Mouse (Mus musculus) forebrain, embryonic 12.5 days (tissue): Measurements from ENCODE around the gene Grik3. TPM values are rescaled to one million over a fixed set of nuclear protein-coding genes. Genes with fewer than 3 reads are reported as not detected.

Source experiments
- ATAC-seq: fragments of 200-750 bp; cut with Nextera tagmentation; 2 replicates; pipeline ENCODE4 v1.8.0; 2017; ENCODE audit warnings: moderate TSS enrichment; ENCODE audit not compliant: low FRiP score
- H3K27ac ChIP-seq: fragments of 300-500 bp; sonication (generic); 2 replicates; pipeline ENCODE4 v1.5.1; 2016; ENCODE audit warnings: mild to moderate bottlenecking
- H3K27me3 ChIP-seq: fragments of 300-500 bp; sonication (generic); 2 replicates; pipeline ENCODE4 v1.6.1; 2016; ENCODE audit warnings: mild to moderate bottlenecking
- H3K36me3 ChIP-seq: fragments of 300-500 bp; sonication (generic); replicated peaks from 2 replicates; pipeline ENCODE4 v1.6.1; 2016; ENCODE audit warnings: mild to moderate bottlenecking
- H3K4me1 ChIP-seq: fragments of 300-500 bp; sonication (generic); 2 replicates; pipeline ENCODE4 v1.6.1; 2016
- H3K4me2 ChIP-seq: fragments of 300-500 bp; sonication (generic); 2 replicates; pipeline ENCODE4 v1.6.1; 2016; ENCODE audit warnings: mild to moderate bottlenecking, moderate library complexity
- H3K4me3 ChIP-seq: fragments of 300-500 bp; sonication (generic); replicated peaks from 2 replicates; pipeline ENCODE4 v1.5.1; 2016; ENCODE audit warnings: mild to moderate bottlenecking
- H3K9ac ChIP-seq: fragments of 300-500 bp; sonication (generic); 2 replicates; pipeline ENCODE4 v1.6.1; 2016; ENCODE audit warnings: mild to moderate bottlenecking
- H3K9me3 ChIP-seq: fragments of 300-500 bp; sonication (generic); 2 replicates; pipeline ENCODE4 v1.6.1; 2016
- WGBS: fragments of 180-500 bp; shearing (Covaris S2); methylation state at CpG from one replicate; pipeline ENCODE4 v1.1.7; 2016; 5-methylcytosine and 5-hydroxymethylcytosine counted together
- polyA plus RNA-seq: library from polyadenylated mRNA; unstranded; fragments of >200 nt; fragmentation: Nextera tagmentation; extraction: Ambion mirVana; gene quantifications from 2 replicates; pipeline ENCODE4 v1.2.1, GENCODE M21; 2016

The Grik3 gene
- polyA plus RNA-seq, 1 experiment from 2014 or later = 2.8 TPM

GRCm38 (mm10) chr4:125495477-125495876, 5.0 kb downstream of the Grik3 start:
- no peak for ATAC-seq
- H3K9ac ChIP-seq = no peak overlapping the region
- WGBS = 29% methylated on average over 8 of the region's 8 CpGs
- peaks cover 93% of the 10 kb centered on the region for H3K27me3 ChIP-seq
- no peak overlapping the region for H3K4me3 ChIP-seq
- H3K36me3 ChIP-seq = no peaks in the 10 kb centered on the region
- H3K9me3 ChIP-seq = no peaks in the 10 kb centered on the region
- H3K4me1 ChIP-seq = peaks cover 80% of the 10 kb centered on the region
- peak overlapping the region; percentile 81 for H3K4me2 ChIP-seq
- H3K27ac ChIP-seq = no peak overlapping the region

- Histone ChIP-seq H3K9ac (no peak overlapping the region), H3K4me2 (no peak overlapping the region), H3K4me1 (peaks cover 66% of the 10 kb centered on the region), H3K9me3 (no peaks in the 10 kb centered on the region), H3K27ac (no peak overlapping the region), H3K27me3 (peaks cover 91% of the 10 kb centered on the region), H3K36me3 (no peaks in the 10 kb centered on the region), H3K4me3 (no peak overlapping the region)
- no peak for ATAC-seq
- 0% methylated on average over 1 of the region's 1 CpGs for WGBS
These were observed 6.5 kb downstream of the Grik3 start for GRCm38 (mm10) chr4:125497001-125497400.

GRCm38 (mm10) chr4:125497471-125497870, 7.0 kb downstream of the Grik3 start:
- Histone ChIP-seq H3K9me3 (no peaks in the 10 kb centered on the region), H3K9ac (no peak overlapping the region), H3K4me3 (no peak overlapping the region), H3K36me3 (no peaks in the 10 kb centered on the region), H3K27me3 (peaks cover 89% of the 10 kb centered on the region), H3K4me1 (peaks cover 61% of the 10 kb centered on the region), H3K4me2 (no peak overlapping the region), H3K27ac (no peak overlapping the region)
- no peak for ATAC-seq
- WGBS = 35% methylated on average over 7 of the region's 7 CpGs

GRCm38 (mm10) chr4:125498866-125499265, 8.4 kb downstream of the Grik3 start:
- Histone ChIP-seq H3K9ac (no peak overlapping the region), H3K27me3 (peaks cover 75% of the 10 kb centered on the region), H3K9me3 (no peaks in the 10 kb centered on the region), H3K27ac (no peak overlapping the region), H3K4me2 (no peak overlapping the region), H3K36me3 (no peaks in the 10 kb centered on the region), H3K4me1 (peaks cover 47% of the 10 kb centered on the region), H3K4me3 (no peak overlapping the region)
- no peak for ATAC-seq
- WGBS = 11% methylated on average over 6 of the region's 6 CpGs

GRCm38 (mm10) chr4:125502861-125503260, 12.4 kb downstream of the Grik3 start:
- H3K9me3 ChIP-seq = no peaks in the 10 kb centered on the region
- 57% methylated on average over 8 of the region's 8 CpGs for WGBS
- H3K9ac ChIP-seq = no peak overlapping the region
- H3K27me3 ChIP-seq = peaks cover 45% of the 10 kb centered on the region
- H3K36me3 ChIP-seq = no peaks in the 10 kb centered on the region
- peaks cover 15% of the 10 kb centered on the region for H3K4me1 ChIP-seq
- H3K27ac ChIP-seq = no peak overlapping the region
- H3K4me2 ChIP-seq = no peak overlapping the region
- H3K4me3 ChIP-seq = no peak overlapping the region
- ATAC-seq = no peak

GRCm38 (mm10) chr4:125512434-125512833, 21.9 kb downstream of the Grik3 start:
- 77% methylated on average over 6 of the region's 6 CpGs for WGBS
- peaks cover 9% of the 10 kb centered on the region for H3K4me1 ChIP-seq
- no peak for ATAC-seq
- no peak overlapping the region for H3K4me2 ChIP-seq
- H3K9ac ChIP-seq = no peak overlapping the region
- H3K36me3 ChIP-seq = no peaks in the 10 kb centered on the region
- H3K27ac ChIP-seq = no peak overlapping the region
- no peaks in the 10 kb centered on the region for H3K9me3 ChIP-seq
- H3K4me3 ChIP-seq = no peak overlapping the region
- H3K27me3 ChIP-seq = peaks cover 13% of the 10 kb centered on the region

- H3K9ac ChIP-seq = no peak overlapping the region
- 49% methylated on average over 13 of the region's 13 CpGs for WGBS
- H3K27me3 ChIP-seq = peaks cover 16% of the 10 kb centered on the region; the same call in 1 of the 2 replicates
- H3K4me1 ChIP-seq = peaks cover 9% of the 10 kb centered on the region
- H3K27ac ChIP-seq = 0 out of 2 replicates have a peak overlapping the region, but pooled peaks have one; percentile 10
- no peak overlapping the region for H3K4me2 ChIP-seq
- H3K36me3 ChIP-seq = no peaks in the 10 kb centered on the region
- no peaks in the 10 kb centered on the region for H3K9me3 ChIP-seq
- ATAC-seq = no peak
- no peak overlapping the region for H3K4me3 ChIP-seq
These were observed 25.1 kb downstream of the Grik3 start for GRCm38 (mm10) chr4:125515646-125516045.

- ATAC-seq = no peak
- WGBS = 43% methylated on average over 6 of the region's 6 CpGs
- Histone ChIP-seq H3K4me3 (no peak overlapping the region), H3K36me3 (no peaks in the 10 kb centered on the region), H3K9me3 (no peaks in the 10 kb centered on the region), H3K4me1 (peaks cover 9% of the 10 kb centered on the region), H3K9ac (no peak overlapping the region), H3K4me2 (no peak overlapping the region), H3K27me3 (peaks cover 15% of the 10 kb centered on the region; the same call in 1 of the 2 replicates), H3K27ac (no peak overlapping the region)
These were observed 26.1 kb downstream of the Grik3 start for GRCm38 (mm10) chr4:125516612-125517011.

- no peak for ATAC-seq
- Histone ChIP-seq H3K9ac (no peak overlapping the region), H3K36me3 (no peaks in the 10 kb centered on the region), H3K4me3 (no peak overlapping the region), H3K27ac (no peak overlapping the region), H3K27me3 (peaks cover 15% of the 10 kb centered on the region; the same call in 1 of the 2 replicates), H3K4me1 (peaks cover 9% of the 10 kb centered on the region), H3K9me3 (no peaks in the 10 kb centered on the region), H3K4me2 (no peak overlapping the region)
- WGBS = 80% methylated on average over 5 of the region's 5 CpGs
These were observed 28.4 kb downstream of the Grik3 start for GRCm38 (mm10) chr4:125518861-125519260.

- peaks cover 12% of the 10 kb centered on the region for H3K27me3 ChIP-seq
- H3K27ac ChIP-seq = no peak overlapping the region
- no peak overlapping the region for H3K4me3 ChIP-seq
- peaks cover 5% of the 10 kb centered on the region; the same call in 1 of the 2 replicates for H3K4me1 ChIP-seq
- no peak overlapping the region for H3K9ac ChIP-seq
- no peak overlapping the region for H3K4me2 ChIP-seq
- no peak for ATAC-seq
- 64% methylated on average over 7 of the region's 7 CpGs for WGBS
- no peaks in the 10 kb centered on the region for H3K9me3 ChIP-seq
- H3K36me3 ChIP-seq = no peaks in the 10 kb centered on the region
These were observed 32.4 kb downstream of the Grik3 start for GRCm38 (mm10) chr4:125522931-125523330.

GRCm38 (mm10) chr4:125525266-125525665, 34.8 kb downstream of the Grik3 start:
- ATAC-seq = no peak
- WGBS = 77% methylated on average over 4 of the region's 4 CpGs
- no peaks in the 10 kb centered on the region for H3K9me3 ChIP-seq
- H3K4me1 ChIP-seq = peaks cover 5% of the 10 kb centered on the region; the same call in 1 of the 2 replicates
- no peaks in the 10 kb centered on the region for H3K36me3 ChIP-seq
- no peak overlapping the region for H3K27ac ChIP-seq
- H3K27me3 ChIP-seq = peaks cover 22% of the 10 kb centered on the region
- H3K4me2 ChIP-seq = no peak overlapping the region
- H3K9ac ChIP-seq = no peak overlapping the region
- no peak overlapping the region for H3K4me3 ChIP-seq

- WGBS = 33% methylated on average over 5 of the region's 5 CpGs
These were observed 35.9 kb downstream of the Grik3 start for GRCm38 (mm10) chr4:125526425-125526824.

GRCm38 (mm10) chr4:125533965-125534364, 43.5 kb downstream of the Grik3 start:
- Histone ChIP-seq H3K36me3 (no peaks in the 10 kb centered on the region), H3K9me3 (no peaks in the 10 kb centered on the region), H3K4me3 (no peak overlapping the region), H3K27ac (peak overlapping the region; percentile 89), H3K4me2 (peak overlapping the region; percentile 28), H3K9ac (no peak overlapping the region), H3K4me1 (peaks cover 50% of the 10 kb centered on the region), H3K27me3 (peaks cover 70% of the 10 kb centered on the region)
- no peak for ATAC-seq
- 36% methylated on average over 9 of the region's 9 CpGs for WGBS

More at GRCm38 (mm10) chr4:125526425-125526824, 35.9 kb downstream of the Grik3 start:
- no peak overlapping the region for H3K9ac ChIP-seq
- H3K27ac ChIP-seq = no peak overlapping the region
- H3K9me3 ChIP-seq = no peaks in the 10 kb centered on the region
- peaks cover 5% of the 10 kb centered on the region; the same call in 1 of the 2 replicates for H3K4me1 ChIP-seq
- H3K4me3 ChIP-seq = no peak overlapping the region
- peaks cover 17% of the 10 kb centered on the region for H3K27me3 ChIP-seq
- H3K36me3 ChIP-seq = no peaks in the 10 kb centered on the region
- ATAC-seq = no peak
- H3K4me2 ChIP-seq = no peak overlapping the region
